Mouse (Mus musculus): ENCODE data around the gene Gpr171.

- TF ChIP-seq ZNF384 (IDR thresholded peaks at IDR 0.05; ENCODE audit: low read depth, low read length) (no peak), CHD2 (IDR thresholded peaks at IDR 0.05; ENCODE audit: low read depth, low read length) (no peak), ZC3H11A (IDR thresholded peaks at IDR 0.05; ENCODE audit: borderline replicate concordance, low read depth, low read length) (no peak), HCFC1 (IDR thresholded peaks at IDR 0.05; ENCODE audit: borderline replicate concordance, insufficient read depth, low read length) (no peak), MAFK (IDR thresholded peaks at IDR 0.05; ENCODE audit: insufficient read depth, low read depth, low read length) (no peak)
Measured at GRCm38 (mm10) chr3:59130431-59130830, 28.8 kb upstream of the Gpr171 start.

Measured in ES-E14 (cell line).